Mouse (Mus musculus) brain, embryonic 18.5 days (tissue): ENCODE measurements around the gene Armh3.

Experiments used
- DNase-seq: peaks from one replicate; pipeline ENCODE4 v3.0.0-alpha.2; 2012; ENCODE audit warnings: low read depth, low spot score

The Armh3 gene

GRCm38 (mm10) chr19:45789888-45790874, 208.1 kb downstream of the Armh3 start:
- DNase-seq: no peak

GRCm38 (mm10) chr19:45789365-45789764, 208.9 kb downstream of the Armh3 start:
- DNase-seq: no peak

DNA sequence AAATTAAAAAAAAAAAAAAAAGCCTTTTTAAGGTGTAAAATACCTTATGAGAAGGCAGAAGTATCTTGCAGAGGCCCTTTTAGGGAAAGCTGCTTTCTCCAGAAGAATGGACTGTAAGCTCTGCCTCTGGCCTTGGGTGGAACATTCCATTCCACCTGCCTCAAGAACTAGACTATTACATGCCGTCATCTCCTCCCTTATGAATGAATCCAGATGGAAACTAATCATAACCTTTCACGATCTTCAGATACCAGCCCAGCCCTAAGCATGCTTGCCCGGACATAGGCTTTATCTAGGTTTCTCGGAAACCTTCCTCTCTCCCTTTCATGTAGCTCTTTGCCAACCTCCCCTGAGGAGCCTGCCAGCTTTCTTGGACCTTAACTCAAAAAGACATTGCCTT, 210.0 kb downstream of the Armh3 start:
- DNase-seq: no peak

- no peak for DNase-seq
Measured at GRCm38 (mm10) chr19:45787450-45787849, 210.8 kb downstream of the Armh3 start.

DNA sequence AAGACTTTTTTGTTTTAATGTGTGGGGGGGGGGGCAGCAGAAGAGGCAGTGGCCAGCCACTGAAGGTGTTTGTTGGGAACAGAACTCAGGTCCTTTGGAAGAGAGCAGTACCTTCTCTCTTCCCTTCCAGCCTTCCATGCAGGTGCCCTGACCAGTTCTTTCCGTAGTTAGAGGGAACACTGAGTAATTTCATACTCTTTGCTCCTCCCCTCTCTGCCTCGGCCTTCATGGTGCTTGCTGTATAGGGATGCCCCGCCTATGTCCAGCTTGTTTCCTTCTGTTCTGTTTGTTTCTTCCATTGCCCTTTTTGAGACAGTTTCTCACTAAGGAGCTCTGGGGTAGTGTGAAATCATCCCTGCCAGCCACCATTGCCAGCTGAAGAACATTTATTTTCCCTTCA, 212.8 kb downstream of the Armh3 start:
- no peak for DNase-seq

GRCm38 (mm10) chr19:45783933-45784576, 214.2 kb downstream of the Armh3 start:
- no peak for DNase-seq

GRCm38 (mm10) chr19:45783181-45783932, 214.9 kb downstream of the Armh3 start, which contains the start of gene Mgea5:
Mgea5 (minus strand) TSS chr19:45783837.
- peak; percentile 99 for DNase-seq

DNA sequence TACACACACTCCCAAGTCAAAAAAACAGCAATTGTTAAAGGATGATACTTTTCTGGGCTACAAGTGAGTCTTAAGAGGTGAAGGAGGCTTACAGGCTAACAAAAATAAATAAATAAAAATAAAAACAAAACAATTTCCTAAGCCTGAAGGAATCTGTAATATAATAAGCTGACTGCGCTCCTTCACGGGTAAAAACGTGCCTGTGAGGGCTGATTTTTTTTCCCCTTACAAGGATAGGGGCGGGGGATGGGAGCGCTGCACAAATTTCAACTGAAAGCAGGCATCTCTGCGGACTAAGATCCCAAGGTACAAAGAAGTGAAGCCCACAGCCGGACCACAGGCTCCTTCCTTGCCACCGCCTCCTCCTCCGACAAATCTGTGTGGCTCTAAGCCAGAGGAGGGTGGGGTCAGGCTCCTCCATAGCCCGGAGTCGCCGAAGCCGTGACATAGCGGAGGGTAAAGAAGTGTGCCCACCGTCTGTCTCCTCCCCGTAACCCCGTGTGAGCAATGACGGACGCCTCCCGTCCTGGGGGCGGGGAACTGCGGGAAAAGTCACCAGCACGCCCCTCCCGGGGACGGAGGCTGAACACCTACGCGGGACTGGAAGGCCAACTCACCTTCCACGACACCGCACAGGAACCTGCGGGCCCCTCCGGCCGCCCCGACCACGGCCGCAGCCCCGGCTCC, 215.8 kb downstream of the Armh3 start:
- peak; percentile 12 for DNase-seq

DNA sequence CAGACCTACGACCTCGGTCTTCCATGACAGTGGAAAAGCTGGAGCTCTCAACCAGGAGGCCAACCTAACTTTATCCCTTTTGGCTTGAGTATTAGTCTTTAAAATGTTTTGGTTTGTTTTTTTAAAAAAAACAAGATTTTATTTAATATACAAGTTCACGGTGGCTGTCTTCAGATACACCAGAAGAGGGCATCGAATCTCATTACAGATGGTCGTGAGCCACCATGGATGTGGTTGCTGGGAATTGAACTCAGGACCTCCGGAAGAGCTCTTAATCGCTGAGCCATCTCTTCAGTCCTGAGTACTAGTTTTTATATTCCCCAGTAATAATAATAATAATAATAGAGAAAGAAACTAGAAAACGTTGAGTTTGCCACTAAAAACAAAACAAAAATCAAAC, 216.6 kb downstream of the Armh3 start:
- no peak for DNase-seq

DNA sequence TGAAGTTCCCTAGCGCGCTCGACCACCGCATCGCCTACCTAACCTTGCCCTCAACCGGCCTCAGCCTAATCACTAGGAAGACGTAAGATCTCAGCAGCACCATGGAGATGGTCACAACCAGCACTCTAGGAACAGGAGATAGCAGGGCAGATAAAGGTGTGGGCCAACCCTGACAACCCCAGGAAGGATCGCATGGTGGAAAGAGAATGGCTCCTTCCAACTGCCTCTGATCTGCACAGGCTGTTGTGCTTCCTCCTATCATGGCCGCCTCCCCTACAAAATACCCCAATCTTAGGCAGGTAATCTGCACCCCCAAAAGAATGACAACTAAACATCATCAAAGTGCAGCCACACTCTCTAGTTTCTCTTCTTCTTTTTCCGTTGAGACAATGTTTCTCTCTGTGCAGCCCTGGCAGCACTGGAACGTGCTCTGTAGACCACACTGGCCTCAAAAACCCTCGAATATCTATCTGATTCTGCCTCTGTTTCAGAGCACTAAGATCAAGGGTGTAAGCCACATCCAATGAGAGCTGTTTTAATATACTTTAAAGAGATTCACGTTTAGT, 217.9 kb downstream of the Armh3 start:
- no peak for DNase-seq

DNA sequence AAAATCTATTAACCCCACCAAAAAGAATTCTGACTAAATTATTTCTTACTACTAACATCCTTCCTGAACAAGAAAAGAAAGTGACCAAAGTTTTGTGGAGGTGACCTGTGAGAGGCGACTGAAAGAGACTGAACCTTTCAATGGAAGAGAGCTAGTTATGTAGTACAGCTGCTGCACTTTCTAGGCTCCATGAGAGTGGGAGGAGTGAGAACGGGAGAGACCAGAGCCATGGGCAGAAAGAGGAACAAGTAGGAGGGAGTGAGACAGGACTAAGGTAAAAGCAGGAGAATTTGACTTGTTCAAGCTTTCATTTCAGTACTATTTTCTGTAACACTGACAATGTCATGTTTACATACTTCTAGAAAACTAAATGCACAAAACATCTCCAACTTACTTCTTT, 222.8 kb downstream of the Armh3 start:
- no peak for DNase-seq

DNA sequence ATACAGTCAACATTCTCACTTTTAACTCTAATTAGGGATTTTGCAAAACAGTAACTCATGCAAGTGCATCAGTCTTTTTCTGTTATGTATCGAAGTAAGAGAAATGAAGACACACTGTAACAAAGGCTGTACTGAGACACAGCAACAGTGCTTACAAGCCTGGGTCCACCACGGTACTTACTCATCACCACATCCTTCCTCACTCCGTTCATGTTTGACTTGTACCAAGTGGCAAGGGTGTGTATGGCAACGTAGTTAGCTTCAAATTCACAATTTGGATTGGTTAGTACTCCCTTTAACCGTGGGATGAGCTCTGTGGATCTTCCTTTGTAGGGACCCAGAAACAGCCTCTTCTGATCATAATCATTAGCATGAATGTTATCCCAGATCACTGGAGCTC, 226.8 kb downstream of the Armh3 start:
- no peak for DNase-seq
